Mouse (Mus musculus): ENCODE data around the gene Olfr550.
"Not testable (repeated sequence)": the region's sequence is repeated elsewhere in the genome, so short reads cannot be mapped to it uniquely, and the experiment has no call there.

Olfr550 gene

DNA sequence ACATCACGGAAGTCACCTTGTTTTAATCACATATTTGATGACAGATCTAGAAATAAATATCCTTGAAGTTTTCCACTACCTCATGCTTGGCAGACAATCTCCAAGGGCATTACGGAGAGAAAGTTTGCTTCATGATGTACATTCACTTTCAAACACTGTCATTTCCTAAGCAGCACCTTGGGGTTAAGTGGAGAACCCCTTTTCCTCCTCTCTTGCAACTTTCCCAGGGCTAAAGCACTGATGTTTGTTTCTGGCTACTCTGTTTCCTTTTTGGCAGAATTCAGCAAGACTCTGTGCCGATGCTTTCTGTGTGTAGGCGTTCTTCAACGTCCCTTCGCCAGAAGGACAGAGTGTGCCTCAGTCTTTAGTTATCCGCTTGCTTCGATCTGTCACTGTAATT is at the start of gene Olfr550:
Gene Olfr550, plus strand, starts transcription at position 301 of the 400 bp plus-strand sequence.
- no peak for DNase-seq (ENCODE audit: low read depth, low spot score)

DNA sequence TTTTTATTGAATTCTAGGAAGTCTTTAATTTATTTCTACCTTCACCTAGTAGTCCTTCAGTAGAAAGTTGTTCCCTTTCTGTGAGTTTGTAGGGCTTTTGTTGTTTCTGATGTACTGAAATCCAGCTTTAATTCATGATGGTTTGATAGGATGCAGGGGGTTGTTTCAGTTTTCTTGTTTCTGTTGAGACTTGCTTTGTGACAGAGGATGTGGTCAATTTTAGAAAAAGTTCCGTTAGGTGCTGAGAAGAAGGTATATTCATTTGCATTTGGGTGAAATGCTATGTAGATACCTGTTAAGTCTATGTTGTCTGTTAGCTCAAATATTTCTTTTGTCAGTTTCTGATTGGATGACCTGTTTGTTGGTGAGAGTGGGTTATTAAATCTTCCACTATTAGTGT is 42.2 kb upstream of the Olfr550 start:
- DNase-seq (ENCODE audit: low read depth, low spot score), result peak; percentile 51

DNA sequence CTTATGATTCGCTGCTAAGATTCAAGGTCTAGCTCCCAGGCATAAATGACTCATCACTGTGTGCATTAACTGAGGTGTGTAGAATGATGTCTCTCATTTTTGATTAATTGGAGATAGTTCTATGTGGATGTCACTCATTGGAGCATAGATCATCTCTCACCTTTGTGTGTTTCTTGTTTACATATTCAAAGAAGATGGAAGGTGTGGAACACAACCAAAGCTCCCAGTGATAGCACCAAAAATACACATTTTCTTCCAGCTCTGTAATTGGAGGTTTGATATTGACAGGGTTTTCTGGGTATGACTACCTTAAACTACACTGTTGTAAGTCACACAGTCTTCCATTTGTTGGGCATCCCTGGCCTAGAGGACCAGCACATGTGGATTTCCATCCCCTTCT is 36.8 kb upstream of the Olfr550 start, which contains the start of gene Olfr547:
Gene Olfr547, plus strand, starts transcription at position 301 of the 400 bp plus-strand sequence.
- no peak for DNase-seq (ENCODE audit: low read depth, low spot score)

DNA sequence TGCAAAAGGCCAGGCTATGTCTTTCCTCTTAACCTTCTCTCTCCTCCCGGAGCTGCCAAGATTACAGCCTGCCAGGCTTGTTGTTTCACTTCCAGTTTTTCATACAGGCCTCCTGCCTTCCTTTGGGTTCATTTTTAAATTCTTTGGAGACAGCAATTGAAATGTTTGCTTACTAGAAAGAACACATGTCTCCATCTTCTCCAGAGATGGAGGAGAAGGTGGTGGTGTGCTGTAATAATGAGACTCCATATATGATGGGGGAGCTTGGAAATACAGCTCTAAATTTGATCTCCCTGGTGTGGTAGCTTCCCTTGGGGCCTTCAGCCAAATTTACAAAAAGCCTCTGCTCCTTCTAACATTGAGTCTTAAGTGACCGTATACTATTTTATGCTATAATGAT is 30.6 kb upstream of the Olfr550 start, which contains the start of gene Olfr548-ps1:
Gene Olfr548-ps1, plus strand, starts transcription at position 301 of the 400 bp plus-strand sequence.
- DNase-seq (ENCODE audit: low read depth, low spot score), result no peak

DNA sequence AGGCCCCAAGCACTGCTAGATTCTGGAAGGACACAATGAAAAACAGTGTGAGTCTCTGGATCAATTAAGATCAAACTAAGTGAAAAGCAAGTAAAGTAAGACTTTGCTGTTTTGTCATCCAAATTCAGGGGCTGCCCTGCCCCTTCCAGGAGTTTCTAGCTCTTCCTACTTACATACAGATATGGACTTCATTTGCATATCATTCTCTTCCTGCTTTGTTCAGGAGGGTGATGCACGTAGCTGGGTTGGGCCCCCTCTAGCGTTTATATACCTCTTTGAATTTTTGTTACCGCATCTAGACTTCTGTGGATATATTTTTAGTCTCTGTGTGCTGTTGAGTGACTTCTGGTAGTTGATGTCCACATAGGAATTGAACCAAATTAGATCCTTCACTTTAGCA is 30.0 kb upstream of the Olfr550 start:
- peak; percentile 38 for DNase-seq (ENCODE audit: low read depth, low spot score)

DNA sequence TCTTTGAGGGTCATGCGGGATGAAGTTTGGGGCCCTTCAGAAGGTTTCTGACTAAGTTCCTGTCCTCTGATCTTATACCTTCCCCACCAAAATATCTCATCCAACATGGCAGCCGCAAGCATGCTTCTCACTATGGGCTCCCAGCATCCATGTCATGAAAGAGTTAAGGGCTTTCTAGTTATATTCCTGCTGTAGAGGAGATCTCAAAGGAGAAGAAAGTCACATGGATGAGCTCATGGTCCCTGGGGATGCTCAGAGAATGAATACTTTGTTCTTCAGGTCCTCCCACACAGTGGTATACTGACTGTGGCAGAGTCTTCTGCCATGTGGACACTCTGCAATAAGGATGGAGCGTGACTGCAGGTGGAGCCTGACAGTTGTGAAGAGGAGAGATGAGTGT is 21.7 kb upstream of the Olfr550 start, which contains the start of gene Olfr549:
Gene Olfr549, plus strand, starts transcription at position 301 of the 400 bp plus-strand sequence.
- DNase-seq (ENCODE audit: low read depth, low spot score), result no peak

DNA sequence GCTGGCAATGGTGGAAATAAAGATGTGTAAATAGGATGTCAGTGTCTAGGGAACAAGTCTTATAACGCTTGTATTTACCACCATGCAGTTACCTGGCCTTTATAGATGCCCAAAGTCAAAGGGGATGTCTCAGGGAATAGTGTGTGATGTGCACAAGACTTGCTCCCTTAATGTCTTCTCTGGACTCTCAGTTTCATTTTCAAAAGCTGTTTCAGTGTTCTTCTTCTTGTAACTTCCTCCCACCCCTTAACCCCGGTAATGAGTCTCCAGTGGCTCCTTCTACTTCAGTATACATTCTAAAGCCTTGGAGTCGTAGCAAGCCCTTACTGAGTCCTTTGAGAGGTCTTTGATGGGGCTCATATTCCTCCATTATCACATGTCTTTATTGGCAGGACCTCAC is 18.0 kb upstream of the Olfr550 start:
- DNase-seq (ENCODE audit: low read depth, low spot score), result peak; percentile 23

DNA sequence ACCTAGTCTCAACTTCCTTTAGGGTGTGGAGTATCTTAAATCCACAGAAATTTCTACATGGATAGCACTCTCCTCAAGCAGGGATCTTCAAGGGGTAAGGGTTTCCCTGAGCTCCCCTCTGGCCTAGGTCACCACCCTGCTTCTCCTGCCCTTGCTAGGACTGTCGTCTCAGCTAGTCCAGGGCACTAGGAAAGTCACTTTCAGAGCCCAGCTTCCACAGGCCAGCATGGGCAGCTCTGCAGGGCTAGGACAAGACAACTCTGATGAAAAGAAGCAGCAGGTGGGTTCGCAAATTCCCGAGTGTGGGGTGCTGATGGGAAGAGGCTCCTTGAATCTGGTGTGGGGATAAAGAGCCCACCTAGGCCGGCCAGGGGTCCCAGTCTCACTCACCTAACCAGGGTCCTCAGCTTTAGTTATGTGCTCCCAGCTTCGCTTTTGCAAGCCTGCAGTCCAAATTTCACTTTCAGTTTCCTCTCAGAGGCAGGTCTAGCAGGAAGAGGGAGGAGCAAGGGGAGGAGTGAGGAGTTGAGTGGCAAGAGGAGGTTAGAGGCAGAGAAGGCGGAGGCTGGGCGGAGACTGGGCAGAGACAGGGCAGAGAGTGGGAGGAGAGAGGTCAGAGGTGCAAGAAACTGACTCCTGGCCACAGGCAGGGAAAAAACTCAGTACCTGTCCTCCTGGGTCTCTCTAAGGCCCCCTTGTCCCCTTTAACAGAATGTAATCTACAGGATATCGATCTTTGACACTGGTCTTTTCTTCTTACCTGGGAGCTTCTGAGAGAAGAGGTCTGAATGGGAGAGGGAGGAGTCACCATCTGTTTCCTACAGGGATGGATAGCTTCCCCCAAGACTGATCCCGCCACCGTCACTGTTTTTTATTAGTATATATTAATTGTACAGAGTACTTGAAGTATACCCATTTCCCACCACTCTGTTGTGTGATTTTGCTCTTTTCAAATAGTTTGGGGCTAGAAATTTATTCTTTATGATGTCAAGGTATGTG is 5.9 kb upstream of the Olfr550 start, which contains the start of gene Trim21:
Gene Trim21, minus strand, starts transcription at position 488 of the 999 bp plus-strand sequence.
- DNase-seq (ENCODE audit: low read depth, low spot score), result peak; percentile 92

DNA sequence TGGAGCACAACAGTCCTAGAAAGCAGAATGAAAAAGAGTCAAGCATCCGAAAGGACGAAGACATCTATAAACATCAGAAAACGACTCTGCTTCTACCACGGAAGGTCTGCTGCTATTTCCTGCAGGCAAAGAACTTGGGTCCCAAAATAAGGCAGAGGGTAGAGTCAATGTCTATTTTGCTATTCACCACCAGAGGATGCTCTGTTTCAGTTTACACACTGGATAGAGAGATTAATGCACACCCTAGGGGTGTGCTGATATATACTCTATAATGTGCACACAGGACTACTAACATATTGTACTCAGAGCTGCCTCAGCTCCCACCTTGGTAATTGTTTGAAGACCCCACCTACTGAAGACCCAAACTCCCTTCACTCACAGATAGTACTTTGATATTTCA is 5.0 kb upstream of the Olfr550 start:
- no peak for DNase-seq (ENCODE audit: low read depth, low spot score)

DNA sequence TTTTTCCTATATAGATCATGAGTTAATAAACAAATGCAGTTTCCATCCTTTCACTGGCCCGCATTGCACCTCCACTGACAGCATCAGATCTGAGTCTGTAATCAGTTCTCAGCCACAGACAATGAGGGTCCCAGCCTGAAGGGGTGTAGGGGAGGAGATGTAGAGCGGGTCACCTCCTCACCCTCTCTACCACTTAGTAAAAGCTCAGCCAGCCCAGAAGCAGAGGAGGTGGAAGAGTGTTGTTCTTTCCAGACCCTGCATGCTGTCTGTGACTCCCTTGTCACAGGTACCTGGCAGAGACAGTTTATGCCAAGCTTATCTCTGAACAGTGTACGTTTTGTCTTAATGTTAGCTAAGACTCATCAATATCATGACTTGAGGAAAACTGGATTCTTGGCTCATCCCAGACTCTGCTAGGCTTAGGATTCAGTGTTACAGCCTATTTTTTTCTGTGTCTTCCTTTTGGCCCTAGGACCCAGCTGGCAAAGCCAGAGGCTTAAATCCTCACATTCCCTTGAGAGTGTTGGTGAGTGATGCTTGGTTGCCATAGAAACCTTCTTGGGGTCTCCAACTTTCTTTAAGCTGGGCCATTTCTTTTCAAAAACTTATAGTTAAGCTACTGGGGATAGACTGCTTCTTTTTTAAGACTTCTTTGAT is 2.1 kb downstream of the Olfr550 start:
- no peak for DNase-seq (ENCODE audit: low read depth, low spot score)

DNA sequence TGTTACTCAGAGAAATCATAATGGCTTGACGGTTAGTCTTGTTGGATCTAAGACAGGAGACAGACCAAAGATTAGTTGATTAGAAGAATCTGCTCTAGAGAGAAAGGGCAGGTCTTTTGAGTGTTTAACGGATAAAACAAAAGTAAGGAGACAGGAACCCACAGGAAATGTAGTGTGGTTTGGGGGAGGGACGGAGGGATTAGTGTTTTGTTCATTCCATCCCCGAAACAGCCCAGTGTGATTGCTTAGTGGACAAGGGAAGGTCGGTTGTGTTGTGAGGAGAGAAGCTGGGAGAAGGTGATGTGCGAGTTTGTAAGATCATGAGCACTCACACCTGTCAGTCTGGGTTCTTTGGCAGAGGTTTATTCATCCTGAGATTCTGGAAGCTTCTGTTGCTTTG is 4.8 kb downstream of the Olfr550 start:
- no peak for DNase-seq (ENCODE audit: low read depth, low spot score)

DNA sequence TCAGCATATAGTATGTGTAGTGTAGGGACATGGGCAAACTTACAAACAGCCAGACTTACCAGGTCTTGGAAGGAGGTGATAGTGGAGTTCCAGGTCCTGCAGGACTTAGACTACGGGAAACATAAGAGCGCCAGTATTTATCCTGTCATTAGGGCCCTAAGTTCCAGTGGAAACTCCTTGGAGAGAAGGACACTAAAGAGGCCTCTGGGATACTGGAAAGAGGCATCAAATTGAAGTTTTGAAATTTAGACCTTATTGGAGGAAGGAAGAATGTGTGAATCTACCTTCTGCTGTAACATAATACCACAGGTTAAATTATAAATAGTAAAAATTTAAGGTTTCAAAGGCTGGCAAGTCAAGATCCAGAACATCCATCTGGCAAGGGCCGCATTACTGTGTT is 20.5 kb downstream of the Olfr550 start, which contains the start of gene Olfr551:
Gene Olfr551, minus strand, starts transcription at position 101 of the 400 bp plus-strand sequence.
- DNase-seq (ENCODE audit: low read depth, low spot score), result no peak

DNA sequence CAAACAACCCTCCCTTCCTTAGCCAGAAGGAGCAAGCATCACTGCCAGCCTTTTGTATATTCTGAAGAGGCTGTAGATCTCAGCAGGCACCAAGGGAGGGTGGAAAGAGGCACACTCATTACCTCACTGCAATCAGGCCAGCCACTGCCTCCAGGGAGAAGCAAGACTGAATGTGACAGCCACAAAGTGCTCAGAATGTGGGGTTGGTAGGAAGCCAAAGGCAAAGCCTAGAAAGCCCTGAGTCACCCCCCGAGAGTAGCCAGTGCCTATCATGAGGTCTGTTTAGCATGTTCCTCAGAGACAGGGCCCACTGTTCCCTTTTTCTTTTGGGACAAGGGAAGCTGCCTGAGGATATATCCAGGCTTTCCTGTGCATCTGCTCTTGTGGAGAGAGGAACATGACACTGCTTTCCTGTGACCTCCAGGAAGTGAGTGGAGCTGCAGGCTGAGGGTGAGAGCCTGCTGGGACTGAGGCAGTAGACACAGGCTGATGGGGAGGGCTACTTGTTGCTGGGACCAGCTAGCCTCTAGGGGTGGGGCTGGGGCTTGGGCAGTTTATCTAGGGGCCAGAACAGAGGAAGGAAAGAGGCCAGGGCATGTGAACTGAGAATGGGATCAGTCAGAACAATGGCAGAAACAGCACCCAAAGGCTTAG is 26.3 kb downstream of the Olfr550 start, which contains the start of gene Olfr552:
Gene Olfr552, plus strand, starts transcription at position 393 of the 654 bp plus-strand sequence.
- no peak for DNase-seq (ENCODE audit: low read depth, low spot score)

DNA sequence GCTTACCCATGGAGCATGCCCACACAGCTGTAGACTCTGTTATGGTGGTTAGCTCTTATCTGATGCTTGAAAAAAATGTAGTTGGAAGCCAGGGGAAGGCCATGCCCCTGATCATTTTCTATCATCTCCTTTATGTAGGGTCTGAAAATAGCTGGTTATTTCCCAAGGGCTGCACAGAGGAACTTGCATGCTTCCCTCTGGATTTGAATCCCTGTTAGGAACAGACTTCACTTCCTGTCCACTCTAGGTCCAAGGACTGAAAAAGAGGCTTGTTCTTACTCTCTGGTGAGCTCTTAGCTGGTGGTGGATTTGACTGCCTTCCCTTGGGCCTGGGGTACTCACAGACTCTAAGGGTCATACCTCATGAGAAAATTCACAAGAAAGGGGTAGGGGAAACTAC is 46.9 kb downstream of the Olfr550 start, which contains the start of gene Olfr553:
Gene Olfr553, minus strand, starts transcription at position 101 of the 400 bp plus-strand sequence.
- no peak for DNase-seq (ENCODE audit: low read depth, low spot score)

DNA sequence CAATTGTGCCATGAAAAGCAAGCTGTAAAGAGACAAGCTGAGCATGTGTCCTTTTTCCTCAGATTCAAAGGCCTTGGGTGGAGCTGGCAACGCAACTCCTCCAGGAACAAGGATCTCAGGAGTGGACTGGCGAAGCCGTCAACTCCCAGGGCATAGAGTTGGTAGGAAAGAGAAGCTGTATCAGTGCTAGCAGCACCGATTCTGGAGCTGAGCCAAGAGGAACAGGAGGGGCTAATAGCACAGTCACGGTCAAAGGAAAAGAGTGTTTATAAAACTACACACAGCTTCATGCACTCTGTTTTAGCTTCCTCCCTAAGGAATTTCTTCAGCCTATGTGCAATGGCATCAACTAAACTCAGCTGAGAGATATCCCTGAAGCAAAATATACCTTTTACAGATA is 48.4 kb downstream of the Olfr550 start:
- no peak for DNase-seq (ENCODE audit: low read depth, low spot score)

DNA sequence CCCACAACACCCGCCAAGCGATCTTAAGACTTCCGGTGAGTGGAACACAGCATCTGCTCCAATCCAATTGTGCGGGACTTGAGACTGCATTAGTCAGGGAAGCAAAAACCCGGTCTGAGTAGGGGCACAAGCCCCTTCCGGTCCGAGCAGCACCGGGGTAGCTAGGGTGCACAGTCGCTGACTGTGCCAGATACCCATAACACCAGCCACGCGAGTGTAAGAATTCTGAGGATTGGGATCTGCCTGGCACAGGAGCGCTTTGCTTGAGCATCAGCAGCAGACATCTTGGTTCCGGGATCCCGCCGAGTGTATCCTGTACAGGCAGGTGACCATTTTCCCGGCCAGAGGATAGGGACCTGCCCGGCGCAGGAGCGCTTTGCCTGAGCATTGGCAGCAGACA is 49.1 kb downstream of the Olfr550 start:
- DNase-seq (ENCODE audit: low read depth, low spot score), result not testable (repeated sequence)
